Mouse (Mus musculus) liver, postnatal 0 days (tissue): ENCODE data around the gene Phactr4. TPM values are rescaled to one million over a fixed set of nuclear protein-coding genes. Genes with fewer than 3 reads are reported as not detected.

ENCODE experiments used
- ATAC-seq: fragments of 200-750 bp; cut with Nextera tagmentation; 2 replicates; pipeline ENCODE4 v1.8.0; 2017; ENCODE audit warnings: mild to moderate bottlenecking, moderate library complexity
- DNase-seq: peaks from one replicate; pipeline ENCODE4 v3.0.0-alpha.2; 2016
- H3K27ac ChIP-seq: fragments of 300-500 bp; sonication (generic); 2 replicates; pipeline ENCODE4 v1.5.1; 2014; ENCODE audit warnings: antibody characterized with exemption, moderate library complexity, mild to moderate bottlenecking, low read depth
- H3K27me3 ChIP-seq: fragments of 300-500 bp; sonication (generic); 2 replicates; pipeline ENCODE4 v1.6.1; 2014; ENCODE audit warnings: low read length, control low read depth, mixed read lengths; ENCODE audit not compliant: insufficient read depth
- H3K36me3 ChIP-seq: fragments of 300-500 bp; sonication (generic); replicated peaks from 2 replicates; pipeline ENCODE4 v1.6.1; 2014; ENCODE audit warnings: mild to moderate bottlenecking, control low read depth, low read length, moderate library complexity, mixed read lengths; ENCODE audit not compliant: insufficient read depth
- H3K4me1 ChIP-seq: fragments of 300-500 bp; sonication (generic); 2 replicates; pipeline ENCODE4 v1.6.1; 2014; ENCODE audit warnings: antibody characterized with exemption, mild to moderate bottlenecking, control low read depth; ENCODE audit not compliant: insufficient read depth
- H3K4me2 ChIP-seq: fragments of 300-500 bp; sonication (generic); 2 replicates; pipeline ENCODE4 v1.6.1; 2014; ENCODE audit warnings: low read depth, mild to moderate bottlenecking, low read length, moderate library complexity, mixed read lengths
- H3K4me3 ChIP-seq: fragments of 300-500 bp; sonication (generic); 2 replicates; pipeline ENCODE4 v1.5.1; 2014; ENCODE audit warnings: low read depth, low read length
- H3K9ac ChIP-seq: fragments of 300-500 bp; sonication (generic); replicated peaks from 2 replicates; pipeline ENCODE4 v1.6.1; 2014; ENCODE audit warnings: mild to moderate bottlenecking, moderate library complexity
- H3K9me3 ChIP-seq: fragments of 300-500 bp; sonication (generic); 2 replicates; pipeline ENCODE4 v1.6.1; 2016; ENCODE audit warnings: mild to moderate bottlenecking, control low read depth, low read length, mixed read lengths
- CTCF ChIP-seq: sonication (generic); IDR thresholded peaks from 2 replicates; pipeline ENCODE4 v1.5.1; 2016; ENCODE audit warnings: antibody characterized with exemption, low read depth
- EP300 ChIP-seq: IDR thresholded peaks from 2 replicates; pipeline ENCODE4 v1.6.1; 2016; ENCODE audit warnings: antibody characterized with exemption, low read depth, mild to moderate bottlenecking
- WGBS: fragments of 180-500 bp; shearing (Covaris S2); extraction: QIAGEN DNeasy Blood & Tissue Kit; methylation state at CpG from one replicate; pipeline ENCODE4 v1.1.7; 2014; ENCODE audit not compliant: insufficient replicate concordance; 5-methylcytosine and 5-hydroxymethylcytosine counted together
- polyA plus RNA-seq: library from polyadenylated mRNA; unstranded; fragments of >200 nt; fragmentation: Nextera tagmentation; extraction: Ambion mirVana; gene quantifications from 2 replicates; pipeline ENCODE4 v1.2.1, GENCODE M21; 2015

The Phactr4 gene
- polyA plus RNA-seq, 1 experiment from 2014 or later: 7.7 TPM

DNA sequence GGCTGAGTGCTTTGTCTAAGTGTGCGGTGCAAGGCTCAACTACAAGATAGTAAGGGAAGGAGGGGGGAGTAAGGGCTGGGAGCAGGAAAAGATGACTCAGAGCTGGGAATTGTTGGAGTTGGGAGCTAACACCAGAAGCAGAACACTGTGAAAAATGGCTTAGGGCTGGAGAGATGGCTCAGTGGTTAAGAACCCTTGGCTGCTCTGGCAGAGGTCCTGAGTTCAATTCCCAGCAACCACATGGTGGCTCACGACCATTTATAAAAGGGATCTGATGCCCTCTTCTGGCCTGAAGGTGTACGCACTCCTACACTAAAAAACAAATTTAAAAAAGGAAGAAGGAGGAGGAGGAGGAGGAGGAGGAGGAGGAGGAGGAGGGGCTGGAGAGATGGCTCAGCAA, 75.6 kb downstream of the Phactr4 start:
- no peaks in the 10 kb centered on the region for H3K27me3 ChIP-seq
- no peak for ATAC-seq
- no peak overlapping the region for H3K4me2 ChIP-seq
- H3K27ac ChIP-seq: no peak overlapping the region
- H3K9ac ChIP-seq: no peak overlapping the region
- H3K36me3 ChIP-seq: peaks cover 17% of the 10 kb centered on the region
- H3K9me3 ChIP-seq: no peaks in the 10 kb centered on the region
- no peak overlapping the region for H3K4me3 ChIP-seq
- 56% methylated on average over 3 of the region's 3 CpGs for WGBS
- TF ChIP-seq CTCF (peak; percentile 50), EP300 (no peak)
- H3K4me1 ChIP-seq: peaks cover 25% of the 10 kb centered on the region
- no peak for DNase-seq

DNA sequence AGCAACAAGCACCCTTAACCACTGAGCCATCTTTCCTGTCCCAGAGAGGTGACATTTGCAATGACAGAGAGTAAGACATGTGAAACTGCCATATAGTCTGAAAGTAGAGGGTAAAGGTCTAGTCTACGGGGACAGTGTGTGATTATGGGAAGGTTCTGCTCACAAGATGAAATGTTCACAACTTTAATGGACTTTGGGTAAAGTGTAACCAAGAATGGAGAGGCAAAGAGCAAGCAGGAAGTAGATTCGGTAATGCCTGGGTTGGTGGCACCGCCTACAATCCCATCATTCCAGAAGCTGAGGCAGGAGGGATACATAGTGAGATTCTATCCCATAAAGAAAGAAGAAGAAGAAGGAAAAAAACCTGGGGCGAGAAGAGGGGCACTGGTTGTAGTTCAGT, 76.0 kb downstream of the Phactr4 start:
- ATAC-seq: no peak
- Histone ChIP-seq H3K4me3 (no peak overlapping the region), H3K4me2 (no peak overlapping the region), H3K36me3 (peaks cover 13% of the 10 kb centered on the region), H3K27me3 (no peaks in the 10 kb centered on the region), H3K27ac (peak overlapping the region; percentile 48; the same call in 1 of the 2 replicates), H3K9me3 (no peaks in the 10 kb centered on the region), H3K4me1 (peaks cover 22% of the 10 kb centered on the region), H3K9ac (no peak overlapping the region)
- TF ChIP-seq EP300: no peak
- no peak for DNase-seq
- 71% methylated on average over 4 of the region's 4 CpGs for WGBS

GRCm38 (mm10) chr4:132345843-132346212, 76.5 kb downstream of the Phactr4 start:
- ATAC-seq: no peak
- WGBS: 42% methylated on average over 5 of the region's 5 CpGs
- Histone ChIP-seq H3K9ac (peak overlapping the region; percentile 90; the same call in 1 of the 2 replicates), H3K27me3 (no peaks in the 10 kb centered on the region), H3K9me3 (no peaks in the 10 kb centered on the region), H3K27ac (peak overlapping the region; percentile 48; the same call in 1 of the 2 replicates), H3K4me2 (peak overlapping the region; percentile 98), H3K36me3 (peaks cover 11% of the 10 kb centered on the region), H3K4me3 (peak overlapping the region; percentile 88), H3K4me1 (peaks cover 22% of the 10 kb centered on the region)
- no peak for DNase-seq
- TF ChIP-seq EP300 (no peak), CTCF (no peak)

DNA sequence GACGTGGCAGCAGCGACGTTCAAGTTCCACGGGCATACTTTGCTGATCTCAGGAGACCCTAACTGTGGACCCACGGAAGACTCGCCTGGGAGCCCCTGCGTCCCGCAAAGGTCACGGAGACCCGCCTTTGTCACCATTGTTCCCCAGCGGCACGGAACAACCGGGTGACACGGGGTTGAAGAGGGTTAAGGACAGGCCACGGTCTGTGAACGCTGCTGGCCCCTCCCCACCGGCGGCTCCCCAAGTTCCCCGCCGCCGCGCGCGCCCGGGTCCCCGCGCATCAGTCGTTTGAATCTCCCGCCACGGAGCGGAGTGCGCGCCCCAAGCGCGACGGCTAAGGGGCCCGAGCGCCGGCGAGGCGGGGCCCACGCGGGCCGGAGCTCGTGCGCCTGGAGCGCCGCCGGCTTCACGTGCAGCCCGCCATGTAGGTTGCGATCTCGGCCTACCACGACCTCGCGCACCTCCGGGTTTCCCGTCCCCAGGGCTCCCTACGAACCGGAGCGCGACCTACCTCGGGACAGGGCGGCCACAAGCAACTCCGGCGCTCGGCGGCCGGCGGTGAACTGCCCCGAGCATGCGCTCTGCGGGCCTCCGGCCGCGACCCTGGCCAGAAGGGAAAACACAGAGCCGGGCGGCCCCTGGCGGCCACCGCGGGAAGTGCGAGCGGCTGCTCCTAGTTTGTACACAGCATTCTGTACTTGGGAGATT, 77.0 kb downstream of the Phactr4 start:
- peak; percentile 98 for TF ChIP-seq CTCF
- no peak for TF ChIP-seq EP300
- Histone ChIP-seq H3K4me1 (peaks cover 22% of the 10 kb centered on the region), H3K4me2 (peak overlapping the region; percentile 98), H3K36me3 (peaks cover 7% of the 10 kb centered on the region), H3K27me3 (no peaks in the 10 kb centered on the region), H3K27ac (peak overlapping the region; percentile 85), H3K4me3 (peak overlapping the region; percentile 88), H3K9ac (peak overlapping the region; percentile 90), H3K9me3 (no peaks in the 10 kb centered on the region)
- DNase-seq (peak; percentile 97), ATAC-seq (peak; percentile 89)
- WGBS: under 1% methylated on average over 62 of the region's 83 CpGs

GRCm38 (mm10) chr4:132344403-132345134, 77.7 kb downstream of the Phactr4 start:
- DNase-seq: peak; percentile 35

DNA sequence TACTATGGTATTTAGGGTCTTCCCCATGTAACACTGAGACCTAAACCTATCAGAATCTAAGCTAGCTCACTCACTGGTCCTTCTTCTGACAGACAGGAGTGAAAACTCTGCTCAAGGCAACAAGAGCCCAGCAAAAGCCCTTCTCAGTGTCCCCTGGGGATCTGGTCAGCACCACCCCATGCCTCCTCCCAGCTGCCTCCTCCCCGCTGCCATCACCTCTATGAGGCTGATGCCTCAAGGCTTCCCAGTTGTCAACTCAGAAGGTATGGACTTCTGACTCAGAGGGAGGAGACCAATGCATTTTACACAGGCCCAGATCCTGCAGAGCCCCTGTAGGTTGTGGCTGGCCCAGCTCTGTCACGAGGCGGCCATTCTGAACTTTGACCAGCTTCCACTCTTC, 80.8 kb downstream of the Phactr4 start:
- Histone ChIP-seq H3K27ac (no peak overlapping the region), H3K4me3 (no peak overlapping the region), H3K9ac (no peak overlapping the region), H3K4me2 (no peak overlapping the region), H3K27me3 (no peaks in the 10 kb centered on the region), H3K9me3 (no peaks in the 10 kb centered on the region), H3K36me3 (peaks cover 38% of the 10 kb centered on the region), H3K4me1 (peaks cover 22% of the 10 kb centered on the region)
- ATAC-seq: no peak
- TF ChIP-seq EP300: no peak
- TF ChIP-seq CTCF: no peak
- 80% methylated on average over 3 of the region's 3 CpGs for WGBS
- DNase-seq: no peak

More at GRCm38 (mm10) chr4:132344403-132345134, 77.7 kb downstream of the Phactr4 start:
- H3K4me2 ChIP-seq: peak overlapping the region; percentile 98
- peaks cover 22% of the 10 kb centered on the region for H3K4me1 ChIP-seq
- ATAC-seq: peak; percentile 33
- no peak for TF ChIP-seq CTCF
- no peak for TF ChIP-seq EP300
- H3K9ac ChIP-seq: peak overlapping the region; percentile 90
- no peaks in the 10 kb centered on the region for H3K9me3 ChIP-seq
- H3K36me3 ChIP-seq: peaks cover 13% of the 10 kb centered on the region
- no peaks in the 10 kb centered on the region for H3K27me3 ChIP-seq
- peak overlapping the region; percentile 88 for H3K4me3 ChIP-seq
- H3K27ac ChIP-seq: peak overlapping the region; percentile 85
- WGBS: 2% methylated on average over 13 of the region's 13 CpGs
